Mouse (Mus musculus): ENCODE data around the gene Srgap1. TPM values are rescaled to one million over a fixed set of nuclear protein-coding genes. Genes with fewer than 3 reads are reported as not detected.
A peak's percentile ranks its signal among the peaks of the same experiment; 100 is the strongest.

The Srgap1 gene
- polyA plus RNA-seq, 1 experiment from 2014 or later = 18.7 TPM

DNA sequence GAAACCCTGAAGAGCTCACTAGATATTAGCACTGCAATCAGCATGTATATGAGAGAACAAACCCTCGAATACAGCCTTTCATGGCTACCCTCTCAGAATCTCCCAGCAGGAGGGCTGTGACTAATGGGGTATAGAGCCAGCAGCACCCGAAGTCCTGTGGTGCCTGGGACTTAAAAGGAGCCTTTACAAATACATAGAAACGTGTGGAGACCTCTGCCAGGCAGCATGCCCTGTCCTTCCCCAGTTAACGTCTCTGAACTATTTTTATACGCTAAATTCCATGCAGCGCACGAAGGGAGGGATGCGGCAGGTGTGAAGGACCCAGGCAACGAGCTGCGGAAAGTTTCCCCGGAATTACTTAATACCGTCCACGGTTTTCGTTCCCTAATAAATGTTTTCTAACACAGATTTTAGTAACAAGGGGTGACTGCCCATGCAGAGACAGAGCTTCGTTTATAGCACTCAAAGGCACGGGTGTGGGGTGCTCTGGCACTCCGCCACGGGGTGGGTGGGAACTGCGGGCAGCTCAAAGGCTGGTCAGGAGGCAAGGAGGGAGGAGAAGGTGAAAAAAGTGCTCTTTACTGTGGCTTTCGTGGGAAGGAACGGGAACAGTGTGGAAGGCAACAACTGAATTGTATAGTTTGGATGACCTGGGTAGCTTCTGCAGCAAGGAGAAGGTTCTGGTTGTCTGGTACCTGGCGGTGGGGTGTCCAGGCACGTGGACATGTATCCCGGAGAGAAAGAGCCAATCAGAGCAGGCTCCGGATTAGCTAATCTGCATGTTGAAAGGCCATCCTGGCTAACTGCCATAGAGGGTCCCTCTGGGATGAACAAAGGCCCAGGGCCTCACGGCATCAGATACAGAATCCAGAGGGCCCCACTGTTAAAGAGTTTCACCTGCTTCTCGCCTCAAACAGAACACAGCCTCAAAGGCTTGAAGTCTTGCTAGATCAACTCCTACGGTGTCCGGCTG, 216.5 kb downstream of the Srgap1 start:
- Histone ChIP-seq H3K9ac (ENCODE audit: low read depth, low read length) (no peak overlapping the region), H3K4me3 (ENCODE audit: low read length) (no peak overlapping the region), H3K27ac (ENCODE audit: low read depth, low read length) (no peak overlapping the region), H3K4me2 (replicated peaks; ENCODE audit: low read depth, low read length) (no peak overlapping the region), H3K4me1 (ENCODE audit: control insufficient read depth, insufficient read depth, low read length) (peaks cover 4% of the 10 kb centered on the region; the same call in 1 of the 2 replicates), H3K9me3 (ENCODE audit: control insufficient read depth, low read length) (no peaks in the 10 kb centered on the region), H3K36me3 (ENCODE audit: control insufficient read depth, insufficient read depth, low read length) (no peaks in the 10 kb centered on the region), H3K27me3 (ENCODE audit: control insufficient read depth, insufficient read depth, low read length) (no peaks in the 10 kb centered on the region)
- 74% methylated on average over 29 of the region's 29 CpGs for WGBS
- no peak for ATAC-seq (ENCODE audit: low FRiP score, low TSS enrichment)

DNA sequence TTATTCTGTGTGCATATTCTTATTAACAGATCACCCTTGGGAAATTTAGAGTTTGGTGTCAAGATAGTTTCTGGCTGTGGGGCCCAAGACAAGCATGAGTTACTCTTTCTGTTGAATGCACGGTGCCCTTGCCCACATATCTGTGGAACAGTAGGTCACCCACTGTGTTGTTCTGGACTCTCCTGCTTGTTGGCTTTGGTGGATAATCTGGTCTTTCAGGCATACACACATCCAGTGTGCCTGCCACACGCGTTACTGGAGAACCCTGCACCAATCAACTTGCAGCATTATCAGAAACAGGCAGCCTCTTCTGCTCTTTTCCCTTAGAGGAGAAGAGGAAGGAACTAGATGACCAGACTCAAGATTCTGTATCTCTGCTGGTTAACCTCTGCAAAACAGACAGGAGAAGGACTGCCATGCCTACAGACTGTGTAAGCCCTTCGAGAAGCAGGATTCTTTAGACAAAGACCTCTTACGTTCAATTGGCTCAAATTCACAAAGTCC, 217.3 kb downstream of the Srgap1 start:
- H3K9ac ChIP-seq (ENCODE audit: low read depth, low read length) = no peak overlapping the region
- WGBS = 88% methylated on average over 5 of the region's 5 CpGs
- H3K4me1 ChIP-seq (ENCODE audit: control insufficient read depth, insufficient read depth, low read length) = peaks cover 4% of the 10 kb centered on the region; the same call in 1 of the 2 replicates
- no peaks in the 10 kb centered on the region for H3K9me3 ChIP-seq (ENCODE audit: control insufficient read depth, low read length)
- H3K27me3 ChIP-seq (ENCODE audit: control insufficient read depth, insufficient read depth, low read length) = no peaks in the 10 kb centered on the region
- no peak overlapping the region for H3K4me3 ChIP-seq (ENCODE audit: low read length)
- ATAC-seq (ENCODE audit: low FRiP score, low TSS enrichment) = no peak
- H3K27ac ChIP-seq (ENCODE audit: low read depth, low read length) = no peak overlapping the region
- H3K36me3 ChIP-seq (ENCODE audit: control insufficient read depth, insufficient read depth, low read length) = no peaks in the 10 kb centered on the region
- H3K4me2 ChIP-seq (replicated peaks; ENCODE audit: low read depth, low read length) = no peak overlapping the region

DNA sequence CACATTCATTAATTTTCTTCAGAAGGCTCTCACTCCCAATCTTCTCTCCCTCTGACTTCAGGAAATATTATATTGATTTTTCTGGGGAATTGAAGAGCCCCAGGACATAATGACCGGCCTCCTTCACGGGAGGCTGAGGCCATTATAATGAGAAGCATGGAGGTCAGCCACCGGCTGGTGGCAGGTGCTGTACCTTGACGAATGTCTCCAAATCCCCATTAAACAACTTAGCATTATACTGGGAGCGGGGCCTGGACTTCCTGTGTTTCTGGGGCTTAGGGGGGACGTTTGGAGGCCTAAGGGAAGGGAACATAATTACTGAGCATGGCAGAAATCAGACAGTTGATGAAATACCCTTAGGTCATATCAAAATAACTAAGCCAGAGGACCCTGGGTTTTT, 218.1 kb downstream of the Srgap1 start:
- Histone ChIP-seq H3K27ac (ENCODE audit: low read depth, low read length) (no peak overlapping the region), H3K4me3 (ENCODE audit: low read length) (no peak overlapping the region), H3K27me3 (ENCODE audit: control insufficient read depth, insufficient read depth, low read length) (no peaks in the 10 kb centered on the region), H3K4me2 (replicated peaks; ENCODE audit: low read depth, low read length) (no peak overlapping the region), H3K36me3 (ENCODE audit: control insufficient read depth, insufficient read depth, low read length) (no peaks in the 10 kb centered on the region; the same call in 1 of the 2 replicates), H3K9me3 (ENCODE audit: control insufficient read depth, low read length) (no peaks in the 10 kb centered on the region), H3K9ac (ENCODE audit: low read depth, low read length) (no peak overlapping the region), H3K4me1 (ENCODE audit: control insufficient read depth, insufficient read depth, low read length) (peaks cover 4% of the 10 kb centered on the region; the same call in 1 of the 2 replicates)
- 33% methylated on average over 6 of the region's 6 CpGs for WGBS
- no peak for ATAC-seq (ENCODE audit: low FRiP score, low TSS enrichment)

DNA sequence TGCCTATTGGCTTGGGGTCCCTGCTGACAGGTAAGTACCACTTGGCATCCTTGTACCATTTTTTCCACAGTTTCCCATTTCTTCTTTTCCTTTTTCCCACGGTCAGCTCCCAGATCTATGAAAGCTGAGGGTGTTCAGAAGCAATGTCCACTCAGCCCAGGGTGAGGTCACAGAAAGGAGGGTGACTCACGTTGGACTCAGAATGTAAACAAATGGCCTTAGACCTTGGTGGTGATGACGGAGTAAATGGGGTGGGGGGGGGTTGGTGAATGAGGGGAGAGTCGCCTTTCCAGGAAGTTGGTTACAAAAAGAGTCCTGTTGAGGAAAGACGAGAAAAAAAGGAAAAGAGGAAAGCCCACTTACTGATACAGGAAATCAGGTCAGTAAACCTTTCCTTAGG, 224.4 kb downstream of the Srgap1 start:
- Histone ChIP-seq H3K9me3 (ENCODE audit: control insufficient read depth, low read length) (no peaks in the 10 kb centered on the region), H3K9ac (ENCODE audit: low read depth, low read length) (no peak overlapping the region), H3K27me3 (ENCODE audit: control insufficient read depth, insufficient read depth, low read length) (no peaks in the 10 kb centered on the region), H3K4me1 (ENCODE audit: control insufficient read depth, insufficient read depth, low read length) (no peaks in the 10 kb centered on the region), H3K4me3 (ENCODE audit: low read length) (no peak overlapping the region), H3K27ac (ENCODE audit: low read depth, low read length) (no peak overlapping the region), H3K36me3 (ENCODE audit: control insufficient read depth, insufficient read depth, low read length) (no peaks in the 10 kb centered on the region; the same call in 1 of the 2 replicates), H3K4me2 (replicated peaks; ENCODE audit: low read depth, low read length) (no peak overlapping the region)
- ATAC-seq (ENCODE audit: low FRiP score, low TSS enrichment) = no peak
- whole genome bisulfite sequencing = 39% methylated on average over 5 of the region's 5 CpGs

DNA sequence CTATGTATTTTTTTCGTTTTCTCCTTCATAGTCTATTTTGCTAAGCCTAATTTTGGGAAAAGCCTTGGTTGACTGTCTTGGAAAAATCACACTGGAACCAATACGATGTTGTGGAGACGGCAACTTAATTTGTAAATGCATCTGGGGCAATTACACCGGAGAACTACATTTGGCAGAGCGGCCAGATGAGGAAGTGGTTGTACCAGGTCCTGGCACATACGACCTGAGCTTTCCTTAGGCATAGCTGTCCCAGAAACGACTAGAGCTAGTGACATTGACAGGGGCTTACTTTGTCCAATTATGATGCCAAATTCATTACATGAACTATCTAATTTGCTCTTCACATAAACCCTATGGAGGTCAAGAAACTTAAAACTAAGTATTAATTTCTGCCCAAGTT, 226.3 kb downstream of the Srgap1 start:
- ATAC-seq (ENCODE audit: low FRiP score, low TSS enrichment) = no peak
- Histone ChIP-seq H3K9me3 (ENCODE audit: control insufficient read depth, low read length) (no peaks in the 10 kb centered on the region), H3K27me3 (ENCODE audit: control insufficient read depth, insufficient read depth, low read length) (no peaks in the 10 kb centered on the region), H3K4me3 (ENCODE audit: low read length) (no peak overlapping the region), H3K4me2 (replicated peaks; ENCODE audit: low read depth, low read length) (no peak overlapping the region), H3K36me3 (ENCODE audit: control insufficient read depth, insufficient read depth, low read length) (no peaks in the 10 kb centered on the region; the same call in 1 of the 2 replicates), H3K4me1 (ENCODE audit: control insufficient read depth, insufficient read depth, low read length) (no peaks in the 10 kb centered on the region), H3K27ac (ENCODE audit: low read depth, low read length) (no peak overlapping the region), H3K9ac (ENCODE audit: low read depth, low read length) (no peak overlapping the region)
- WGBS = 88% methylated on average over 7 of the region's 7 CpGs

DNA sequence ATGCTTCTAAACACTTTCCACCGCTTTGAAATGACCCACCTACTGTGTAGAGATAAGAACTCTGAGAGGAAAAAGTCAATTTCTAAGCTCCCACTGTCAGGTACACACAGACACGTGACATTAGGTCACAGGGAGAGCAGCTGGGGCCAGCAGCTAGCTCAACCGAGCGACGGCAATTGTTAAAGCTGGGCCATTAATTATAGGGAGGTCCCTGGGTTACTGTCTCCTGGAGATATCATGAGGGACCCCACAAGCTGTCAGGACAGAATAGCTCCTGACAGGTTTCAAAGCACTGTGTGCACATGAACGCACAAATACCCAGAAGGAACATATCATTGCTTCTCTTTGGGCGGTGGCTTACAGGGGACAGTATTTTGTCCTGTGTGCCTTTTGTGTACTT, 229.1 kb downstream of the Srgap1 start:
- WGBS = 32% methylated on average over 7 of the region's 7 CpGs
- no peak for ATAC-seq (ENCODE audit: low FRiP score, low TSS enrichment)

DNA sequence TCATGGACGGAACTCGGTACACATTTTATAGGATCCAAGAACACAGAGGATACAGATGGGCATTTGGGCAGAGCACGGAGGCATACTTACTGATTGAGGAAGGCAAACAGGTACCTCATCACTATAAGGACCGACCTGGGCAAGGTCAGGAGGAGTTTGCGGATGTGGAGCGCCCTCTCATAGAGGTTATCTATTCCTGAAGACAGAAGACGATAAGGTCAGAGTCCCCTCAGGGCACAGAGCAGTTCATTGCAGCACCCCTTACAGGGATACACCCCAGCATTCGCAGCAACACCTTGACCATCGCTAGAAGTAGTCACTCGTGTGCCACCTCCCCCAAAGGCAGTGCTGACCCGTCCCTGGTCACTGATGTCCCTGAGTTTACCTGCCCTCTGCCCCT, 239.3 kb downstream of the Srgap1 start:
- H3K27me3 ChIP-seq (ENCODE audit: control insufficient read depth, insufficient read depth, low read length) = no peaks in the 10 kb centered on the region
- no peak overlapping the region for H3K27ac ChIP-seq (ENCODE audit: low read depth, low read length)
- 92% methylated on average over 11 of the region's 11 CpGs for WGBS
- no peak overlapping the region for H3K4me2 ChIP-seq (replicated peaks; ENCODE audit: low read depth, low read length)
- H3K9me3 ChIP-seq (ENCODE audit: control insufficient read depth, low read length) = no peaks in the 10 kb centered on the region
- no peak for ATAC-seq (ENCODE audit: low FRiP score, low TSS enrichment)
- H3K4me3 ChIP-seq (ENCODE audit: low read length) = no peak overlapping the region
- H3K4me1 ChIP-seq (ENCODE audit: control insufficient read depth, insufficient read depth, low read length) = no peaks in the 10 kb centered on the region
- H3K36me3 ChIP-seq (ENCODE audit: control insufficient read depth, insufficient read depth, low read length) = peaks cover 9% of the 10 kb centered on the region
- H3K9ac ChIP-seq (ENCODE audit: low read depth, low read length) = no peak overlapping the region

More for the DNA sequence above, 229.1 kb downstream of the Srgap1 start:
- H3K36me3 ChIP-seq (ENCODE audit: control insufficient read depth, insufficient read depth, low read length) = no peaks in the 10 kb centered on the region
- H3K9ac ChIP-seq (ENCODE audit: low read depth, low read length) = no peak overlapping the region
- no peaks in the 10 kb centered on the region for H3K27me3 ChIP-seq (ENCODE audit: control insufficient read depth, insufficient read depth, low read length)
- no peaks in the 10 kb centered on the region for H3K9me3 ChIP-seq (ENCODE audit: control insufficient read depth, low read length)
- H3K4me1 ChIP-seq (ENCODE audit: control insufficient read depth, insufficient read depth, low read length) = no peaks in the 10 kb centered on the region
- no peak overlapping the region for H3K4me3 ChIP-seq (ENCODE audit: low read length)
- H3K4me2 ChIP-seq (replicated peaks; ENCODE audit: low read depth, low read length) = no peak overlapping the region
- no peak overlapping the region for H3K27ac ChIP-seq (ENCODE audit: low read depth, low read length)

DNA sequence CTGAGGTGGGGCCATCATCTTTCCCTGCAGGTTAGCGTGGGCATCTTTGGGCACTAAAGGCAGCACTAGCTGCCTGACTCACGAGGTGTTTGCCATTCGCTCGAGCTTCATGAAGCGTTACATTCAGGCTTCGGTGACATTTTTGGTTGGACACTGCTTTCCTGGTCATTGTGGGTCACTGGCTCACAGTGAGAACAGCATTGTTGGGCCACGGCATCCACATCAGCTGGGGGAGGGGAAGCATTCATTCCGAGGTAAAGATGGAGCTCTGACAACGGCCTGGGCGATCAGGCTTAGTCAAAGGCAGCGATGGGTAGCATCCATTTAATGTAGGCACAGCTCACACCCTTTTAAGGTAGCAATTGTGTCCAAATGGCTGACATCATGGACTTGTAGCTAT, 240.3 kb downstream of the Srgap1 start:
- peak; percentile 47; the same call in 1 of the 2 replicates for ATAC-seq (ENCODE audit: low FRiP score, low TSS enrichment)
- H3K9me3 ChIP-seq (ENCODE audit: control insufficient read depth, low read length) = no peaks in the 10 kb centered on the region
- H3K9ac ChIP-seq (ENCODE audit: low read depth, low read length) = no peak overlapping the region
- H3K36me3 ChIP-seq (ENCODE audit: control insufficient read depth, insufficient read depth, low read length) = peaks cover 9% of the 10 kb centered on the region
- 45% methylated on average over 11 of the region's 11 CpGs for WGBS
- H3K4me2 ChIP-seq (replicated peaks; ENCODE audit: low read depth, low read length) = no peak overlapping the region
- no peak overlapping the region for H3K27ac ChIP-seq (ENCODE audit: low read depth, low read length)
- no peak overlapping the region for H3K4me3 ChIP-seq (ENCODE audit: low read length)
- no peaks in the 10 kb centered on the region for H3K4me1 ChIP-seq (ENCODE audit: control insufficient read depth, insufficient read depth, low read length)
- H3K27me3 ChIP-seq (ENCODE audit: control insufficient read depth, insufficient read depth, low read length) = no peaks in the 10 kb centered on the region

DNA sequence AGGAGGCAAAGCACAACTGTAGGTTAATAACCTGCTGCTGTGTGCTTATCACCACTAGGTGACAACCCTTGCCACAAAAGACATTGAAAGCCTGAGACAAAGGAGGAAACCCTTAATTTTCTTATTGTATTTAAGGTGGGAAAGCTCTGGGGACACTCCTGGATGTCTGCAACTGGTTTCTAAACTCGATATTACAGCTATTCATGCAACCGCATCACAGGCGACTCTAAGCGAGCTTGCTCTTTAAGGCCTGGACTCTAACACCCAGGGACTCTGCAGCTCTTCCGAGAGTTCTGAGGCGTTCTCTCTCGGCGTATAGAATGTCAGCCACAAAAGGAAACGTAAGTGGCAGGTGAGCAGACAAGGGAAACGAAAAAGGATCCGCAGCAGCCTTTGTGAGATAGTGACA, 241.2 kb downstream of the Srgap1 start:
- WGBS = 63% methylated on average over 11 of the region's 11 CpGs
- H3K27me3 ChIP-seq (ENCODE audit: control insufficient read depth, insufficient read depth, low read length) = no peaks in the 10 kb centered on the region

More for the DNA sequence above, 241.2 kb downstream of the Srgap1 start:
- Histone ChIP-seq H3K4me2 (replicated peaks; ENCODE audit: low read depth, low read length) (no peak overlapping the region), H3K36me3 (ENCODE audit: control insufficient read depth, insufficient read depth, low read length) (peaks cover 12% of the 10 kb centered on the region), H3K27ac (ENCODE audit: low read depth, low read length) (no peak overlapping the region), H3K4me1 (ENCODE audit: control insufficient read depth, insufficient read depth, low read length) (no peaks in the 10 kb centered on the region), H3K4me3 (ENCODE audit: low read length) (no peak overlapping the region), H3K9ac (ENCODE audit: low read depth, low read length) (no peak overlapping the region), H3K9me3 (ENCODE audit: control insufficient read depth, low read length) (no peaks in the 10 kb centered on the region)
- ATAC-seq (ENCODE audit: low FRiP score, low TSS enrichment) = no peak

Data from kidney, embryonic 14.5 days (tissue).